Mouse (Mus musculus): Measurements from ENCODE around the gene Anp32e. TPM values are rescaled to one million over a fixed set of nuclear protein-coding genes. Genes with fewer than 3 reads are reported as not detected.
"Not testable (repeated sequence)": the region's sequence is repeated elsewhere in the genome, so short reads cannot be mapped to it uniquely, and the experiment has no call there.

The Anp32e gene
- polyA plus RNA-seq, 1 experiment from 2014 or later: 123 TPM

GRCm38 (mm10) chr3:95907613-95908012 is 21.4 kb upstream of the Anp32e start:
- ATAC-seq (replicated peaks): no peak
- no peak overlapping the region for H3K4me3 ChIP-seq
- peaks cover 34% of the 10 kb centered on the region for H3K4me1 ChIP-seq
- H3K9ac ChIP-seq: no peak overlapping the region
- no peaks in the 10 kb centered on the region for H3K36me3 ChIP-seq (replicated peaks)
- H3K27ac ChIP-seq: no peak overlapping the region
- WGBS: 39% methylated on average over 4 of the region's 4 CpGs
- H3K9me3 ChIP-seq: no peaks in the 10 kb centered on the region
- no peak overlapping the region for H3K4me2 ChIP-seq
- H3K27me3 ChIP-seq (replicated peaks): peaks cover 16% of the 10 kb centered on the region; the same call in 1 of the 2 replicates

DNA sequence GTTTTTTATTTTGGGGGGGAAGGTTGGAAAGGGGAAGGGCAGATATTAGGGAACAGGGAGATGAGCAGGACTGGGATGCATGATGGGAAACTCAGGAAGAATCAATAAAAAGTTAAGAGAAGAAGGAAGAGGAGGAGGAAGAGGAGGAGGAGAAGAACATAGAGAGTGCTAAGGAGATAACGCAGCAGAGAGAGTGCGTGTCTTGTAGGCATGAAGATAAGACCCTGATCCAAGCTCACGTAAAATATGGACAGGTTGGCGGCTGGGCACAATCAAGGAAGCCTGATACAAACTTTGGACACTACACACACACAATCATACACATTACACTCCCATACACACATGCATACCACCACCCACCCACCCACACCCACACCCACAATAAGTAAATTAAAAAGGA is 14.3 kb upstream of the Anp32e start:
- no peak overlapping the region for H3K4me2 ChIP-seq
- no peak overlapping the region for H3K9ac ChIP-seq
- H3K4me1 ChIP-seq: no peaks in the 10 kb centered on the region
- no peak for ATAC-seq (replicated peaks)
- H3K9me3 ChIP-seq: no peaks in the 10 kb centered on the region
- H3K27me3 ChIP-seq (replicated peaks): no peaks in the 10 kb centered on the region
- H3K27ac ChIP-seq: no peak overlapping the region
- no peaks in the 10 kb centered on the region for H3K36me3 ChIP-seq (replicated peaks)
- WGBS: 93% methylated on average over 4 of the region's 4 CpGs
- H3K4me3 ChIP-seq: no peak overlapping the region

DNA sequence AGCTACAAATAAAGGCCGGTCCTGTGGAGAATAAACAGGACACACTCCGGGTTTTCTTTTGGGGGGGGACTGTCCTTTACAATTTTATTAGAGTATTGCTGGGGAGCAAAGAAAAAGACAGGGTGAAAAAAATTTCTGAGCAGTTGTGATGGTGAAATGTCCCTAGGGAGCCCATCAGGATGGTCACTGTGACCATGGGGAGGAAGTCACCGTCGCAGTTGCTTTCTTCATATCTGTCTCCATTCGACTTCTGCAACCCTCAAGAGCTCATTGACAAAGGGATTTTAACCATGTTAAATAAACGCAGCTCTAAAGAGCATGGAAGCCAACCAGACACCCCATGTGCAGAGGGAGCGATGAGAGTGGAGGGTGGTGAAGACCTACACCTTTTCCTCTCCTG is 12.3 kb upstream of the Anp32e start:
- Histone ChIP-seq H3K27me3 (replicated peaks) (no peaks in the 10 kb centered on the region), H3K9ac (no peak overlapping the region), H3K4me2 (no peak overlapping the region), H3K36me3 (replicated peaks) (no peaks in the 10 kb centered on the region), H3K27ac (no peak overlapping the region), H3K4me3 (no peak overlapping the region), H3K4me1 (no peaks in the 10 kb centered on the region), H3K9me3 (no peaks in the 10 kb centered on the region)
- 80% methylated on average over 7 of the region's 7 CpGs for WGBS
- no peak for ATAC-seq (replicated peaks)

- not testable (repeated sequence) for H3K9me3 ChIP-seq; H3K4me2 ChIP-seq; H3K9ac ChIP-seq; H3K4me3 ChIP-seq; H3K27me3 ChIP-seq (replicated peaks); H3K4me1 ChIP-seq; H3K27ac ChIP-seq; ATAC-seq (replicated peaks); H3K36me3 ChIP-seq (replicated peaks)
- 54% methylated on average over 2 of the region's 2 CpGs for WGBS
Observed at GRCm38 (mm10) chr3:95920532-95920931, 8.5 kb upstream of the Anp32e start.

- ATAC-seq (replicated peaks); H3K36me3 ChIP-seq (replicated peaks); H3K27me3 ChIP-seq (replicated peaks); H3K4me2 ChIP-seq; H3K9ac ChIP-seq; H3K27ac ChIP-seq; H3K9me3 ChIP-seq; H3K4me3 ChIP-seq; H3K4me1 ChIP-seq: not testable (repeated sequence)
- WGBS: 89% methylated on average over 7 of the region's 7 CpGs
Observed at GRCm38 (mm10) chr3:95923429-95923828, 5.6 kb upstream of the Anp32e start.

DNA sequence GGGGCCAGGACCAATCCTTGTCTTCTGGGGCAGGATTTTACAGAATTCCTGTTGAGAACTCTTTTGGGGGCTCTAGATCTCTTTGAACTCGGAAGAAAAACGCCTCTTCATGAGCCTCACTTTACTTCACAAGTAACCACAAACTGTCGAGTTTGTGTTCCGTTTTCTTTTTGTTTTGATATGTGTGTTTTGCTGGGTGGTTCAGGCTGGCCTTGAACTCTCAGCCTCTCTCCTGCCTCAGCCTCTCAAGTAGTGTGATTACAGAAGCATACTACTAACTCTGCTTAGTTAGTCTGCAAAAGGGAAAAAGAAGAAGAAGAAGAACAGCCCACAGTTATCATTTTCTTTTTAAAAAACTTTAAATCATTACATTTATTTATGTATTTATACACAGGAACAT is 4.9 kb upstream of the Anp32e start:
- Histone ChIP-seq H3K4me2 (no peak overlapping the region), H3K27ac (no peak overlapping the region), H3K27me3 (replicated peaks) (no peaks in the 10 kb centered on the region), H3K9ac (no peak overlapping the region), H3K36me3 (replicated peaks) (no peaks in the 10 kb centered on the region), H3K4me1 (peaks cover 4% of the 10 kb centered on the region; the same call in 1 of the 2 replicates), H3K9me3 (no peaks in the 10 kb centered on the region), H3K4me3 (no peak overlapping the region)
- ATAC-seq (replicated peaks): no peak
- 81% methylated on average over 4 of the region's 4 CpGs for WGBS

DNA sequence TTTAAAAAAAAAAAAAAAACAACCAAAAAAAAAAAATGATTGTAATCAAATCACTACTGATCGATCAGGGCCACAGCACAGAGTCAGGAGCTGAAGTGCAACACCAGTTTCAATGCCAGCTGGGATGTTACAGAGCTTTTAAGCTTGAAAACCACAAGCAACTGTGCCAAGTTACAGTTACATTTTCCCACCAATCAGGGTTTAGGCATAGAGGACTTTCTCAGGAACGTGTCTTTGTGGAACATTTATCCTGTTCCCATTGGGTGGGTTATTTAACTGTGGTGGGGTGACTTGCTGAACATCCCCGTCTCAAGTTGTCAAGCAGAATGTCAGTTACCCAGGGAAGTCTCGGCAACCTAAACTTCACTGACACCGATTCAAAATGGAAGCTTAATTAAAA is 4.0 kb upstream of the Anp32e start:
- Histone ChIP-seq H3K27me3 (replicated peaks) (no peaks in the 10 kb centered on the region), H3K4me1 (peaks cover 4% of the 10 kb centered on the region; the same call in 1 of the 2 replicates), H3K36me3 (replicated peaks) (no peaks in the 10 kb centered on the region), H3K27ac (no peak overlapping the region), H3K4me3 (no peak overlapping the region), H3K9ac (no peak overlapping the region), H3K9me3 (no peaks in the 10 kb centered on the region), H3K4me2 (no peak overlapping the region)
- no peak for ATAC-seq (replicated peaks)
- 86% methylated on average over 5 of the region's 5 CpGs for WGBS

- 72% methylated on average over 6 of the region's 6 CpGs for WGBS
- ATAC-seq (replicated peaks): no peak
- Histone ChIP-seq H3K27me3 (replicated peaks) (no peaks in the 10 kb centered on the region), H3K4me3 (peak overlapping the region; percentile 77), H3K36me3 (replicated peaks) (no peaks in the 10 kb centered on the region), H3K27ac (peak overlapping the region; percentile 62), H3K9me3 (no peaks in the 10 kb centered on the region), H3K9ac (peak overlapping the region; percentile 20; the same call in 1 of the 2 replicates), H3K4me1 (peaks cover 12% of the 10 kb centered on the region), H3K4me2 (peak overlapping the region; percentile 55)
Observed at GRCm38 (mm10) chr3:95928261-95928657, 787 bp upstream of the Anp32e start.

- peaks cover 12% of the 10 kb centered on the region for H3K4me1 ChIP-seq
- H3K27ac ChIP-seq: peak overlapping the region; percentile 78
- no peaks in the 10 kb centered on the region for H3K27me3 ChIP-seq (replicated peaks)
- ATAC-seq (replicated peaks): peak; percentile 59
- H3K4me3 ChIP-seq: peak overlapping the region; percentile 77
- peak overlapping the region; percentile 52 for H3K9ac ChIP-seq
- H3K36me3 ChIP-seq (replicated peaks): no peaks in the 10 kb centered on the region
- H3K4me2 ChIP-seq: peak overlapping the region; percentile 55
- WGBS: under 1% methylated on average over 105 of the region's 105 CpGs
- no peaks in the 10 kb centered on the region for H3K9me3 ChIP-seq
Observed at GRCm38 (mm10) chr3:95929581-95930470, 780 bp downstream of the Anp32e start.

DNA sequence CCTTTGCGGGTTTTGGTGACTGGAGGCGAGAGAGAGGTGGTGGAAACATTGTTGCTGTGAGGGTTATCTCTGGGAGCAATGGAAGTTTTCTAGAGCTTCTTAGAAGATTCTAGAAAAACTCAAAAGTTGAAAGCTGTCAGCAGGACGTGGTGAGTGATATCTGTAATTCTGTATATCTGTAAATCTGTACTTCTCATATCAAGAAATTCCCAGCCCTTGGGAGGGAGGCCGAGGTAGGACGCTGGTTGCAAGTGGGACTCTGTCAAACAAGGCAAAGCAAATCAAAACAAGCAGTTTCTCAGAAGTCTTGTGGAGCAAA is 1.4 kb downstream of the Anp32e start:
- Histone ChIP-seq H3K9me3 (no peaks in the 10 kb centered on the region), H3K4me2 (peak overlapping the region; percentile 55), H3K4me3 (peak overlapping the region; percentile 77), H3K27ac (peak overlapping the region; percentile 78), H3K9ac (peak overlapping the region; percentile 52), H3K36me3 (replicated peaks) (0 out of 2 replicates have a peak, but pooled peaks cover 5% of the 10 kb centered on the region), H3K4me1 (peaks cover 12% of the 10 kb centered on the region), H3K27me3 (replicated peaks) (no peaks in the 10 kb centered on the region)
- WGBS: 3% methylated on average over 5 of the region's 5 CpGs
- ATAC-seq (replicated peaks): no peak

DNA sequence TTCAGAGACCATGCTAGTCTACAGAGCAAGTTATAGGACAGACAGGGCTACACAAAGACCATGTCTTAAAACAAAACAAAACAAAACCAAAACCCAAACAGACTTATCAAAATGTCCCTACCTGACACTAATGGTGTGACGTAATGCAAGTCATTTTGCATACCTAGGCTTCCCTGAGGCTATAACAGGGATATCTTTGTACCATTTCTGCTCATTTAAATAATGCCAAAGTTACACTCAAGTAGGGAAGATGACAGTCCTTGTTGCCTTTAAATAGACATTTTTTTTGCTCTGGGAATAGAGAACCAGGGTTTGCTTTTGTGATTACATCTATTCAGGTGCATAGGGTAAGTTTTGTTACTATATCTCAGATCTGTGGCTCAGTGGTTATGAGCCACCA is 2.4 kb downstream of the Anp32e start:
- 89% methylated on average over 1 of the region's 1 CpGs for WGBS
- no peak overlapping the region for H3K4me2 ChIP-seq
- no peak for ATAC-seq (replicated peaks)

DNA sequence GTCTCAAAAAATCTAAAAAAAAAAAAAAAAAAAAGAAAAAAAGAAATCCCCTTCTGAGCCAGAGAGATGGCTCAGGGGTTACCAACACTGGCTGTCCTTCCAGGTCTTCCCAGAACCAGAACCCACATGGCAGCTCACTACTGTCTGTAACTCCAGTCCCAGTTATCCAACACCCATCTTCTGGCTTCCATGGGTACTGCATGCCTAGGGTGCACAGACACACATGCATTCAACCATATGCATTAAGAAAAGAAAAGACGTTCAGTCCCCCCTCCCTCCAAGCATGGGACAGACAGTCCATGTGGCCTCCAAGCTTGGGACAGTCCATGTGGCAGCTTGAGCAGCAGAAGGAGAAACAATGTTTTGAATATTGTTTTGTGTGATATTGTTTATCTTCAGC is 3.1 kb downstream of the Anp32e start:
- Histone ChIP-seq H3K4me3 (no peak overlapping the region), H3K4me2 (no peak overlapping the region), H3K9ac (no peak overlapping the region), H3K9me3 (no peaks in the 10 kb centered on the region), H3K36me3 (replicated peaks) (peaks cover 8% of the 10 kb centered on the region; the same call in 1 of the 2 replicates), H3K4me1 (peaks cover 12% of the 10 kb centered on the region), H3K27ac (no peak overlapping the region), H3K27me3 (replicated peaks) (no peaks in the 10 kb centered on the region)
- ATAC-seq (replicated peaks): no peak
- WGBS: 53% methylated on average over 1 of the region's 1 CpGs

More for the DNA sequence above, 2.4 kb downstream of the Anp32e start:
- Histone ChIP-seq H3K4me3 (no peak overlapping the region), H3K36me3 (replicated peaks) (0 out of 2 replicates have a peak, but pooled peaks cover 5% of the 10 kb centered on the region), H3K9me3 (no peaks in the 10 kb centered on the region), H3K9ac (no peak overlapping the region), H3K27me3 (replicated peaks) (no peaks in the 10 kb centered on the region), H3K4me1 (peaks cover 12% of the 10 kb centered on the region), H3K27ac (no peak overlapping the region)

- peaks cover 12% of the 10 kb centered on the region for H3K4me1 ChIP-seq
- no peaks in the 10 kb centered on the region for H3K9me3 ChIP-seq
- no peak overlapping the region for H3K9ac ChIP-seq
- H3K4me2 ChIP-seq: no peak overlapping the region
- H3K4me3 ChIP-seq: no peak overlapping the region
- ATAC-seq (replicated peaks): no peak
- 92% methylated on average over 7 of the region's 7 CpGs for WGBS
- no peaks in the 10 kb centered on the region for H3K27me3 ChIP-seq (replicated peaks)
- no peak overlapping the region for H3K27ac ChIP-seq
- H3K36me3 ChIP-seq (replicated peaks): peaks cover 10% of the 10 kb centered on the region; the same call in 1 of the 2 replicates
Observed at GRCm38 (mm10) chr3:95932566-95932965, 3.5 kb downstream of the Anp32e start.

Data from midbrain, embryonic 15.5 days (tissue).